Comparison of ENCODE assay signal across 21 mouse cellular contexts in genomic region chr12:82978275-82978674, GRCm38 (mm10).
A peak's percentile ranks its signal among the peaks of the same experiment; 100 is the strongest.
DNase-seq lines count a peak whose midpoint lies in the region; ATAC-seq and TF ChIP-seq lines count a peak whose summit lies in the region.
"Had no signal": no experiment of that assay in that cellular context is flagged by ENCODE, and none has a peak within 500 bp of the region (broad histone marks: within the 10 kb centered on the region; RNA-seq: fewer than 3 reads in every experiment).

No protein-coding gene starts in this region.

- no peak overlapping the region for H3K9ac ChIP-seq in liver, postnatal 0 days (replicated peaks)
- H3K9ac ChIP-seq in liver, embryonic 11.5 days (ENCODE audit: low read depth, low read length) = no peak overlapping the region
- no peak overlapping the region for H3K9ac ChIP-seq in midbrain, embryonic 11.5 days (ENCODE audit: low read length)
- no peak overlapping the region for H3K9ac ChIP-seq in midbrain, embryonic 14.5 days (replicated peaks; ENCODE audit: low read length)

- TF ChIP-seq EP300 in liver, postnatal 0 days (IDR thresholded peaks at IDR 0.05; ENCODE audit: low read depth) = no peak

- H3K27me3 ChIP-seq in heart, embryonic 10.5 days (ENCODE audit: insufficient read depth, poor library complexity, severe bottlenecking) = no peaks in the 10 kb centered on the region
- H3K27me3 ChIP-seq in liver, postnatal 0 days (ENCODE audit: insufficient read depth, low read length) = no peaks in the 10 kb centered on the region
- H3K27me3 ChIP-seq in liver, embryonic 11.5 days (replicated peaks; ENCODE audit: control insufficient read depth, insufficient read depth, low read length) = no peaks in the 10 kb centered on the region
- H3K27me3 ChIP-seq in midbrain, embryonic 11.5 days (ENCODE audit: control insufficient read depth, insufficient read depth, low read length) = no peaks in the 10 kb centered on the region
- no peaks in the 10 kb centered on the region for H3K27me3 ChIP-seq in midbrain, embryonic 14.5 days (ENCODE audit: control insufficient read depth, insufficient read depth, low read length)
- H3K27me3 ChIP-seq: CH12.LX, Patski had no signal

- no peaks in the 10 kb centered on the region for H3K9me3 ChIP-seq in heart, embryonic 10.5 days
- H3K9me3 ChIP-seq in liver, postnatal 0 days (ENCODE audit: low read length) = no peaks in the 10 kb centered on the region
- no peaks in the 10 kb centered on the region; the same call in 1 of the 2 replicates for H3K9me3 ChIP-seq in liver, embryonic 11.5 days (ENCODE audit: control insufficient read depth, low read length)
- no peaks in the 10 kb centered on the region for H3K9me3 ChIP-seq in midbrain, embryonic 11.5 days (ENCODE audit: control insufficient read depth, low read length)
- H3K9me3 ChIP-seq in midbrain, embryonic 14.5 days (ENCODE audit: control insufficient read depth, low read length) = no peaks in the 10 kb centered on the region
- H3K9me3 ChIP-seq: G1E had no signal

- no peaks in the 10 kb centered on the region for H3K4me1 ChIP-seq in heart, embryonic 10.5 days
- H3K4me1 ChIP-seq in liver, postnatal 0 days (ENCODE audit: insufficient read depth) = no peaks in the 10 kb centered on the region; the same call in 1 of the 2 replicates
- no peaks in the 10 kb centered on the region for H3K4me1 ChIP-seq in liver, embryonic 11.5 days (replicated peaks; ENCODE audit: control insufficient read depth, insufficient read depth, low read length)
- H3K4me1 ChIP-seq in midbrain, embryonic 11.5 days (ENCODE audit: control insufficient read depth, insufficient read depth, low read length) = no peaks in the 10 kb centered on the region
- no peaks in the 10 kb centered on the region for H3K4me1 ChIP-seq in midbrain, embryonic 14.5 days (ENCODE audit: control insufficient read depth, insufficient read depth, low read length)

- no peak for TF ChIP-seq CTCF in liver, postnatal 0 days (IDR thresholded peaks at IDR 0.05; ENCODE audit: low read depth)

- peak; percentile 61 for DNase-seq in heart, adult 11 months
- DNase-seq in heart, embryonic 10.5 days (ENCODE audit: low spot score) = no peak
- no peak for DNase-seq in liver, postnatal 0 days
- no peak for DNase-seq in liver, embryonic 11.5 days (ENCODE audit: low spot score)
- DNase-seq in midbrain, embryonic 11.5 days (ENCODE audit: low spot score, missing footprints) = peak; percentile 60
- no peak for DNase-seq in midbrain, embryonic 14.5 days
- DNase-seq: adrenal gland, adult 2 months; adrenal gland, adult 8-10 months; adrenal gland, postnatal 10 days; adrenal gland, postnatal 14 days; adrenal gland, postnatal 25 days; adrenal gland, postnatal 36 days; B cell, adult 2 months; cerebellum, adult 11 months; cerebellum, adult 11-12 months; cerebellum, adult 18-20 months had no signal

- H3K27ac ChIP-seq in heart, embryonic 10.5 days = no peak overlapping the region
- H3K27ac ChIP-seq in liver, postnatal 0 days (ENCODE audit: low read depth) = no peak overlapping the region
- H3K27ac ChIP-seq in liver, embryonic 11.5 days (ENCODE audit: low read depth, low read length) = no peak overlapping the region
- H3K27ac ChIP-seq in midbrain, embryonic 11.5 days (ENCODE audit: low read depth, low read length) = no peak overlapping the region
- H3K27ac ChIP-seq in midbrain, embryonic 14.5 days (replicated peaks; ENCODE audit: low read depth, low read length) = no peak overlapping the region

- H3K4me3 ChIP-seq in heart, embryonic 10.5 days = no peak overlapping the region
- H3K4me3 ChIP-seq in liver, postnatal 0 days (ENCODE audit: low read depth, low read length) = no peak overlapping the region
- H3K4me3 ChIP-seq in liver, embryonic 11.5 days (ENCODE audit: low read depth, low read length) = no peak overlapping the region
- no peak overlapping the region for H3K4me3 ChIP-seq in midbrain, embryonic 11.5 days (ENCODE audit: low read depth, low read length)
- no peak overlapping the region for H3K4me3 ChIP-seq in midbrain, embryonic 14.5 days (replicated peaks; ENCODE audit: low read depth, low read length)

- no peaks in the 10 kb centered on the region for H3K36me3 ChIP-seq in heart, embryonic 10.5 days
- H3K36me3 ChIP-seq in liver, postnatal 0 days (replicated peaks; ENCODE audit: insufficient read depth, low read length) = no peaks in the 10 kb centered on the region
- H3K36me3 ChIP-seq in liver, embryonic 11.5 days (ENCODE audit: control insufficient read depth, insufficient read depth, low read length) = no peaks in the 10 kb centered on the region
- no peaks in the 10 kb centered on the region for H3K36me3 ChIP-seq in midbrain, embryonic 11.5 days (ENCODE audit: control insufficient read depth, insufficient read depth, low read length)
- H3K36me3 ChIP-seq in midbrain, embryonic 14.5 days (ENCODE audit: control insufficient read depth, insufficient read depth, low read length) = no peaks in the 10 kb centered on the region
- H3K36me3 ChIP-seq: G1E had no signal

- ATAC-seq in liver, postnatal 0 days = peak; percentile 68; the same call in 1 of the 2 replicates
- no peak for ATAC-seq in liver, embryonic 11.5 days (replicated peaks; ENCODE audit: low FRiP score)
- no peak for ATAC-seq in midbrain, embryonic 11.5 days (ENCODE audit: low FRiP score)
- no peak for ATAC-seq in midbrain, embryonic 14.5 days (ENCODE audit: low FRiP score, low TSS enrichment)
- ATAC-seq: activated CD4-positive, CD25-positive, alpha-beta regulatory T cell, adult 4 months; CD4-positive, CD25-positive, alpha-beta regulatory T cell, adult 4 months; Patski had no signal

- WGBS in heart, embryonic 10.5 days = 75% methylated on average over 3 of the region's 3 CpGs
- WGBS in liver, postnatal 0 days (ENCODE audit: insufficient replicate concordance) = 74% methylated on average over 3 of the region's 3 CpGs
- 72% methylated on average over 3 of the region's 3 CpGs for WGBS in liver, embryonic 11.5 days
- 83% methylated on average over 3 of the region's 3 CpGs for WGBS in midbrain, embryonic 11.5 days
- 75% methylated on average over 3 of the region's 3 CpGs for WGBS in midbrain, embryonic 14.5 days

- H3K4me2 ChIP-seq in liver, postnatal 0 days (ENCODE audit: low read depth, low read length) = no peak overlapping the region
- no peak overlapping the region for H3K4me2 ChIP-seq in liver, embryonic 11.5 days
- H3K4me2 ChIP-seq in midbrain, embryonic 11.5 days = no peak overlapping the region
- H3K4me2 ChIP-seq in midbrain, embryonic 14.5 days (ENCODE audit: low read length) = no peak overlapping the region

Comparison
In these comparisons a context has a peak if more than half of its experiments do, and no peak if none do; other contexts are left out.
1. DNase-seq: peak in heart, adult 11 months (single experiment) and midbrain, embryonic 11.5 days (single experiment); none in heart, embryonic 10.5 days (single experiment), liver, postnatal 0 days (single experiment), liver, embryonic 11.5 days (single experiment) and midbrain, embryonic 14.5 days (single experiment).